Mouse (Mus musculus) thymus, postnatal 10 days (tissue): ENCODE data around the gene Ostf1.

ENCODE experiments used
- DNase-seq, 2 experiments: peaks; one replicate each; pipeline ENCODE4 v3.0.0; 2021; ENCODE audit warnings: low spot score in 2 of 2

Gene Ostf1

GRCm38 (mm10) chr19:18646397-18646796 is 14.8 kb upstream of the Ostf1 start:
- no peak for DNase-seq

- no peak for DNase-seq
Observed at GRCm38 (mm10) chr19:18644084-18644483, 12.5 kb upstream of the Ostf1 start.

GRCm38 (mm10) chr19:18643411-18643810 is 11.8 kb upstream of the Ostf1 start:
- no peak for DNase-seq

- no peak for DNase-seq
Observed at GRCm38 (mm10) chr19:18641001-18641400, 9.4 kb upstream of the Ostf1 start.

GRCm38 (mm10) chr19:18639552-18639951 is 7.9 kb upstream of the Ostf1 start:
- DNase-seq: no peak

GRCm38 (mm10) chr19:18638949-18639348 is 7.3 kb upstream of the Ostf1 start:
- no peak for DNase-seq

- no peak for DNase-seq
Observed at GRCm38 (mm10) chr19:18637954-18638353, 6.3 kb upstream of the Ostf1 start.

GRCm38 (mm10) chr19:18632231-18633185 is 885 bp upstream of the Ostf1 start:
- DNase-seq: no peak

- DNase-seq: peak; percentile 33 to 35
Observed at GRCm38 (mm10) chr19:18631161-18631643, 421 bp downstream of the Ostf1 start.

- DNase-seq: no peak
Observed at GRCm38 (mm10) chr19:18630221-18631119, 1.2 kb downstream of the Ostf1 start.

GRCm38 (mm10) chr19:18629589-18629988 is 2.0 kb downstream of the Ostf1 start:
- no peak for DNase-seq

- no peak for DNase-seq
Observed at GRCm38 (mm10) chr19:18623894-18624293, 7.7 kb downstream of the Ostf1 start.

- peak; percentile 29 to 33 for DNase-seq
Observed at GRCm38 (mm10) chr19:18619691-18620090, 11.9 kb downstream of the Ostf1 start.

- DNase-seq: peak; percentile 25 to 37
Observed at GRCm38 (mm10) chr19:18619060-18619459, 12.6 kb downstream of the Ostf1 start.

- no peak for DNase-seq
Observed at GRCm38 (mm10) chr19:18617504-18617903, 14.1 kb downstream of the Ostf1 start.

- DNase-seq: no peak
Observed at GRCm38 (mm10) chr19:18615680-18616240, 15.9 kb downstream of the Ostf1 start.

GRCm38 (mm10) chr19:18614337-18614736 is 17.3 kb downstream of the Ostf1 start:
- DNase-seq: no peak

GRCm38 (mm10) chr19:18608975-18609374 is 22.6 kb downstream of the Ostf1 start:
- DNase-seq: no peak

- no peak for DNase-seq
Observed at GRCm38 (mm10) chr19:18607907-18608306, 23.7 kb downstream of the Ostf1 start.

- DNase-seq: no peak
Observed at GRCm38 (mm10) chr19:18603011-18603410, 28.6 kb downstream of the Ostf1 start.

GRCm38 (mm10) chr19:18600611-18601010 is 31.0 kb downstream of the Ostf1 start:
- no peak for DNase-seq

GRCm38 (mm10) chr19:18599650-18600049 is 32.0 kb downstream of the Ostf1 start:
- no peak for DNase-seq
